Mouse (Mus musculus) MEL (cell line): ENCODE measurements around the gene Glb1l3. TPM values are rescaled to one million over a fixed set of nuclear protein-coding genes. Genes with fewer than 3 reads are reported as not detected.
A peak's percentile ranks its signal among the peaks of the same experiment; 100 is the strongest.

Experiments used
- DNase-seq: peaks from one replicate; pipeline ENCODE4 v3.0.0; 2011; ENCODE audit warnings: low read depth, low spot score
- H3K27ac ChIP-seq: 2 replicates; pipeline ENCODE4 v1.5.1; 2012; ENCODE audit warnings: low read depth, mild to moderate bottlenecking, control low read depth, low read length, moderate library complexity; ENCODE audit not compliant: control insufficient read depth
- H3K27me3 ChIP-seq, 2 experiments: fragments of 150-350 bp in 1 of 2; sonication (generic) in 1 of 2; 2 replicates each; pipeline ENCODE4 v1.6.1; 2012; ENCODE audit warnings: low read length in 2 of 2, mild to moderate bottlenecking in 2 of 2, improper control_type of control experiment in 1 of 2, moderate library complexity in 1 of 2; ENCODE audit not compliant: insufficient read depth in 2 of 2, control insufficient read depth in 1 of 2
- H3K36me3 ChIP-seq, 2 experiments: 2 replicates each; pipeline ENCODE4 v1.6.1; 2012 to 2014; ENCODE audit warnings: low read length in 2 of 2, improper control_type of control experiment in 1 of 2, inconsistent platforms in 1 of 2, mild to moderate bottlenecking in 1 of 2; ENCODE audit not compliant: insufficient read depth in 2 of 2, control insufficient read depth in 1 of 2
- H3K4me1 ChIP-seq, 2 experiments: fragments of 150-350 bp in 1 of 2; sonication (generic) in 1 of 2; 2 replicates each; pipeline ENCODE4 v1.6.1; 2012; ENCODE audit warnings: low read length in 2 of 2, improper control_type of control experiment in 1 of 2, mild to moderate bottlenecking in 1 of 2; ENCODE audit not compliant: insufficient read depth in 2 of 2, control insufficient read depth in 1 of 2
- H3K4me3 ChIP-seq, 2 experiments: fragments of 150-350 bp in 1 of 2; sonication (generic) in 1 of 2; 2 replicates each; pipeline ENCODE4 v1.5.1; 2012; ENCODE audit warnings: low read depth in 2 of 2, low read length in 2 of 2, mild to moderate bottlenecking in 2 of 2, moderate library complexity in 2 of 2, control low read depth in 1 of 2, improper control_type of control experiment in 1 of 2; ENCODE audit not compliant: control insufficient read depth in 1 of 2, insufficient read depth in 1 of 2
- H3K79me2 ChIP-seq: 2 replicates; pipeline ENCODE4 v1.6.1; 2012; ENCODE audit warnings: mild to moderate bottlenecking, low read length, moderate library complexity; ENCODE audit not compliant: control insufficient read depth, poor library complexity, insufficient read depth
- H3K9ac ChIP-seq: 2 replicates; pipeline ENCODE4 v1.6.1; 2012; ENCODE audit warnings: low read depth, mild to moderate bottlenecking, control low read depth, low read length, moderate library complexity; ENCODE audit not compliant: control insufficient read depth, poor library complexity, severe bottlenecking
- H3K9me3 ChIP-seq: fragments of 150-350 bp; sonication (generic); replicated peaks from 2 replicates; pipeline ENCODE4 v1.6.1; 2012; ENCODE audit warnings: mild to moderate bottlenecking, low read length, improper control_type of control experiment, moderate library complexity; ENCODE audit not compliant: insufficient read depth
- BHLHE40 ChIP-seq: IDR thresholded peaks from 2 replicates; pipeline ENCODE4 v1.6.1; 2012; ENCODE audit warnings: low read depth, mild to moderate bottlenecking, inconsistent platforms, low read length, improper control_type of control experiment, borderline replicate concordance
- CHD1 ChIP-seq: IDR thresholded peaks from 2 replicates; pipeline ENCODE4 v1.6.1; 2012; ENCODE audit warnings: low read depth, mild to moderate bottlenecking, inconsistent platforms, low read length, improper control_type of control experiment
- CTCF ChIP-seq, 3 experiments: IDR thresholded peaks in 2 of 3; conservative IDR thresholded peaks in 1 of 3; 2 replicates each; pipeline ENCODE4 v1.5.1; 2011 to 2012; ENCODE audit warnings: low read length in 3 of 3, low read depth in 2 of 3, mild to moderate bottlenecking in 2 of 3, improper control_type of control experiment in 1 of 3, inconsistent platforms in 1 of 3, mixed read lengths in 1 of 3, moderate library complexity in 1 of 3; ENCODE audit not compliant: control insufficient read depth in 1 of 3, insufficient read depth in 1 of 3, poor library complexity in 1 of 3, severe bottlenecking in 1 of 3
- ELF1 ChIP-seq: IDR thresholded peaks from 2 replicates; pipeline ENCODE4 v1.6.1; 2014; ENCODE audit warnings: low read depth, mild to moderate bottlenecking, inconsistent platforms, low read length, improper control_type of control experiment, moderate library complexity
- EP300 ChIP-seq, 2 experiments: IDR thresholded peaks; 2 replicates each; pipeline ENCODE4 v1.6.1; 2011; ENCODE audit warnings: improper control_type of control experiment in 2 of 2, low read length in 2 of 2, low read depth in 1 of 2, mild to moderate bottlenecking in 1 of 2
- ETS1 ChIP-seq: IDR thresholded peaks from 2 replicates; pipeline ENCODE4 v1.6.1; 2012; ENCODE audit warnings: low read depth, mild to moderate bottlenecking, inconsistent platforms, low read length, improper control_type of control experiment, moderate library complexity
- GABPA ChIP-seq: IDR thresholded peaks from 2 replicates; pipeline ENCODE4 v1.6.1; 2012; ENCODE audit warnings: low read depth, mild to moderate bottlenecking, inconsistent platforms, low read length, improper control_type of control experiment, moderate library complexity
- GATA1 ChIP-seq: IDR thresholded peaks from 2 replicates; pipeline ENCODE4 v1.6.1; 2011; ENCODE audit warnings: low read depth, low read length, improper control_type of control experiment
- KAT2A ChIP-seq: conservative IDR thresholded peaks from 2 replicates; pipeline ENCODE4 v1.6.1; 2012; ENCODE audit warnings: low read depth, low read length, improper control_type of control experiment, inconsistent platforms
- MAFK ChIP-seq: IDR thresholded peaks from 2 replicates; pipeline ENCODE4 v1.6.1; 2011; ENCODE audit warnings: low read depth, mild to moderate bottlenecking, low read length, improper control_type of control experiment, borderline replicate concordance
- MAX ChIP-seq: IDR thresholded peaks from 2 replicates; pipeline ENCODE4 v1.6.1; 2011; ENCODE audit warnings: low read length, improper control_type of control experiment
- MAZ ChIP-seq: IDR thresholded peaks from 2 replicates; pipeline ENCODE4 v1.6.1; 2012; ENCODE audit warnings: low read depth, mild to moderate bottlenecking, inconsistent platforms, low read length, improper control_type of control experiment
- MEF2A ChIP-seq: IDR thresholded peaks from 2 replicates; pipeline ENCODE4 v1.6.1; 2014; ENCODE audit warnings: low read depth, mild to moderate bottlenecking, inconsistent platforms, low read length, improper control_type of control experiment; ENCODE audit not compliant: poor library complexity, insufficient replicate concordance, severe bottlenecking; ENCODE audit errors: extremely low read depth
- MXI1 ChIP-seq: IDR thresholded peaks from 2 replicates; pipeline ENCODE4 v1.6.1; 2011; ENCODE audit warnings: mild to moderate bottlenecking, low read depth, low read length, improper control_type of control experiment
- MYB ChIP-seq: IDR thresholded peaks from 2 replicates; pipeline ENCODE4 v1.6.1; 2011; ENCODE audit warnings: mild to moderate bottlenecking, low read depth, low read length, improper control_type of control experiment
- NELFE ChIP-seq: IDR thresholded peaks from 2 replicates; pipeline ENCODE4 v1.6.1; 2011; ENCODE audit warnings: low read depth, low read length, improper control_type of control experiment
- NRF1 ChIP-seq: IDR thresholded peaks from 2 replicates; pipeline ENCODE4 v1.6.1; 2014; ENCODE audit warnings: low read depth, mild to moderate bottlenecking, inconsistent platforms, low read length, improper control_type of control experiment, moderate library complexity; ENCODE audit not compliant: poor library complexity, insufficient read depth, severe bottlenecking
- POLR2A ChIP-seq, 2 experiments: IDR thresholded peaks; 2 replicates each; pipeline ENCODE4 v1.6.1; 2011 to 2012; ENCODE audit warnings: low read length in 2 of 2, mild to moderate bottlenecking in 2 of 2, control low read depth in 1 of 2, improper control_type of control experiment in 1 of 2, low read depth in 1 of 2, moderate library complexity in 1 of 2; ENCODE audit not compliant: control insufficient read depth in 1 of 2, insufficient read depth in 1 of 2, poor library complexity in 1 of 2
- POLR2AphosphoS5 ChIP-seq: IDR thresholded peaks from 2 replicates; pipeline ENCODE4 v1.6.1; 2012; ENCODE audit warnings: low read depth, borderline replicate concordance, mild to moderate bottlenecking, inconsistent platforms, low read length, moderate library complexity, mixed read lengths
- RAD21 ChIP-seq: IDR thresholded peaks from 2 replicates; pipeline ENCODE4 v1.6.1; 2011; ENCODE audit warnings: mild to moderate bottlenecking, low read depth, low read length, improper control_type of control experiment
- SMC3 ChIP-seq: IDR thresholded peaks from 2 replicates; pipeline ENCODE4 v1.6.1; 2011; ENCODE audit warnings: low read depth, low read length, improper control_type of control experiment
- USF1 ChIP-seq: IDR thresholded peaks from 2 replicates; pipeline ENCODE4 v1.6.1; 2014; ENCODE audit warnings: low read depth, mild to moderate bottlenecking, inconsistent platforms, low read length, improper control_type of control experiment, moderate library complexity
- USF2 ChIP-seq, 2 experiments: IDR thresholded peaks; 2 replicates each; pipeline ENCODE4 v1.6.1; 2011 to 2012; ENCODE audit warnings: improper control_type of control experiment in 2 of 2, low read length in 2 of 2, borderline replicate concordance in 1 of 2, inconsistent platforms in 1 of 2, low read depth in 1 of 2, mild to moderate bottlenecking in 1 of 2; ENCODE audit not compliant: insufficient read depth in 1 of 2
- ZC3H11A ChIP-seq: IDR thresholded peaks from 2 replicates; pipeline ENCODE4 v1.6.1; 2012; ENCODE audit warnings: low read depth, mild to moderate bottlenecking, inconsistent platforms, low read length, improper control_type of control experiment
- ZKSCAN1 ChIP-seq: IDR thresholded peaks from 2 replicates; pipeline ENCODE4 v1.6.1; 2012; ENCODE audit warnings: low read depth, mild to moderate bottlenecking, inconsistent platforms, low read length, improper control_type of control experiment, moderate library complexity
- ZMIZ1 ChIP-seq: IDR thresholded peaks from 2 replicates; pipeline ENCODE4 v1.6.1; 2012; ENCODE audit warnings: low read depth, mild to moderate bottlenecking, inconsistent platforms, low read length, improper control_type of control experiment, moderate library complexity
- ZNF384 ChIP-seq: IDR thresholded peaks from 2 replicates; pipeline ENCODE4 v1.6.1; 2012; ENCODE audit warnings: low read depth, mild to moderate bottlenecking, inconsistent platforms, low read length, improper control_type of control experiment
- polyA plus RNA-seq, 2 experiments: library from polyadenylated mRNA; stranded (reverse) in 1 of 2; unstranded in 1 of 2; fragments of >175 nt in 1 of 2; fragments of >200 nt in 1 of 2; gene quantifications; 2 replicates each; pipeline versions ENCODE4 v1.2.1 to v1.2.4; 2012; ENCODE audit warnings: low replicate concordance in 2 of 2, low read depth in 1 of 2; ENCODE audit not compliant: insufficient read length in 2 of 2, insufficient read depth in 1 of 2, missing spikeins in 1 of 2
- total RNA-seq: library from RNA; depleted of rRNA; stranded (reverse); fragments of 300-350 nt; gene quantifications from 2 replicates; pipeline ENCODE4 v1.2.3, GENCODE M21; 2012

The Glb1l3 gene
- total and polyA plus RNA-seq, 3 experiments: not detected

DNA sequence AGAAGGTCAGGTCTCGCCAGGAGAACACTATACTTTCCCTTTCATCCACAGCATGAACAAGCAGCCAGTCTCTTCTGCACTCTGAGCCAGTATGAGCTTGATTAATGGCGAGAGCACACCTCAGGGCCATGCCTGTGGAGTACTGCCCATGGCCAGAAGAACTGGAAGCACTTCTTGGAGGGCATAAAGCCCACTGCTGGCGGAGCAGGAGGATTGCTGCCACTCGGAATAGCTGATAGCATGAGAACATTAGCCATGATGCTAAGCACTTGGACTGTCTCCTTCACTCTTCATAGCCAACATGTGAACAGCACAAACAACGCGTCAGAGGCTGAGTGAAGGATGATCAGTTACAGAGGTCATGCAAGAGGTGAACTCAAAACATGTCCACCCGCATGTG lies 82.3 kb downstream of the Glb1l3 start:
- Histone ChIP-seq H3K79me2 (no peaks in the 10 kb centered on the region; the same call in 1 of the 2 replicates), H3K36me3 (no peaks in the 10 kb centered on the region), H3K4me1 (no peaks in the 10 kb centered on the region), H3K27me3 (no peaks in the 10 kb centered on the region), H3K4me3 (no peak overlapping the region), H3K9ac (no peak overlapping the region), H3K9me3 (no peaks in the 10 kb centered on the region)
- no peak for DNase-seq
- no peak for TF ChIP-seq CTCF (IDR thresholded peaks at IDR 0.05 in 2 of 3, conservative IDR thresholded peaks at IDR 0.05 in 1 of 3; ENCODE audit: control insufficient read depth in 1 of 3, insufficient read depth in 1 of 3, low read depth in 2 of 3, low read length in 3 of 3, poor library complexity in 1 of 3, severe bottlenecking in 1 of 3)
- no peak for TF ChIP-seq NELFE
- no peak for TF ChIP-seq MAX
- TF ChIP-seq KAT2A: no peak
- no peak for TF ChIP-seq ZMIZ1
- no peak for TF ChIP-seq EP300 (IDR thresholded peaks at IDR 0.05; ENCODE audit: low read depth in 1 of 2, low read length in 2 of 2)
- TF ChIP-seq USF2 (IDR thresholded peaks at IDR 0.05; ENCODE audit: borderline replicate concordance in 1 of 2, insufficient read depth in 1 of 2, low read depth in 1 of 2, low read length in 2 of 2): no peak
- TF ChIP-seq ETS1: no peak
- no peak for TF ChIP-seq BHLHE40
- TF ChIP-seq MXI1: no peak
- no peak for TF ChIP-seq ZKSCAN1
- no peak for TF ChIP-seq MYB
- no peak for TF ChIP-seq MAFK
- no peak for TF ChIP-seq MAZ
- TF ChIP-seq USF1: no peak
- TF ChIP-seq NRF1: no peak
- no peak for TF ChIP-seq ZNF384
- TF ChIP-seq GATA1: no peak
- no peak for TF ChIP-seq CHD1
- TF ChIP-seq POLR2AphosphoS5: no peak
- TF ChIP-seq, all 39 proteins: peak for 0
- H3K27ac ChIP-seq: no peak overlapping the region

DNA sequence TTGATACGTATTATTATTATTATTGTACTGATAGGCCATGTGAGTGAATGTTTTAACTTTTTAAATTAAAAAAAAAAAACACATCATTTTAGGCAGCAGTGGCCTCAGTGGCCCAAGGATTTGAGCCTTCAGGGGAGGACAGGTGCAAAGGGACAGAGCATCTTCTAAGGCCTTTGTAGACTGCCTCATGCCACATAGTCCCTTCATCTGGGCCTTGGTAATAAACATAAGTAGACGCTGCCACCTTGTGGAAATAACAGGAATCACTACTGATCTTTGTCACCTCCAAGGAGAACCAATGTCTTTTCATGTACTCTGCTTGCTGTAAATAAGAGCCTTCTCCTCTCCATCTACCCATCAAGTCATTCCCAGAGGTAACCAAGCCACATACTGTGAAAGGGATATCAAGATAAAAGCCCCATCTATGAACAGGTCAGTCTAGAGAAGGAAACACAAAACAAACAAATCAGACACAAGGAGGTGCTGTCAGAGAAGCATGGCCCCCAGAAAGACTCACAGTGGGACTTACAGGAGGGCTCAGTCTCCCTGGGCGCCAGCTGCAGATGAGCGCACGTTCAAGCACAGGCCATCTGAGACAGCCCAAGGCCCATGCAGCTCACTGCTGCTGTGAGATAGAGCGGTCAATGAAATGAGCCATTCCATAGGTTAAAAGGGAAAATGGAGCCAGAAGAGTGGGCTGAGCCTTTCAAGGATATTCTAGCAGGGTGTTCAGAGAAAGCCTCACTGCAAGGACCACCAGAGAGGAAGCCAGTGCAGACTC lies 84.4 kb downstream of the Glb1l3 start:
- Histone ChIP-seq H3K27ac (no peak overlapping the region), H3K9me3 (no peaks in the 10 kb centered on the region), H3K36me3 (no peaks in the 10 kb centered on the region), H3K27me3 (no peaks in the 10 kb centered on the region), H3K79me2 (no peaks in the 10 kb centered on the region; the same call in 1 of the 2 replicates), H3K4me3 (no peak overlapping the region), H3K4me1 (no peaks in the 10 kb centered on the region), H3K9ac (no peak overlapping the region)
- DNase-seq: peak; percentile 46
- no peak for TF ChIP-seq MAZ
- peak; percentile 58 for TF ChIP-seq SMC3
- peak; percentile 66 for TF ChIP-seq RAD21
- no peak for TF ChIP-seq ZKSCAN1
- TF ChIP-seq MAFK: no peak
- TF ChIP-seq ELF1: no peak
- TF ChIP-seq ZC3H11A: no peak; the same call in 1 of the 2 replicates
- TF ChIP-seq CTCF (IDR thresholded peaks at IDR 0.05 in 2 of 3, conservative IDR thresholded peaks at IDR 0.05 in 1 of 3; ENCODE audit: control insufficient read depth in 1 of 3, insufficient read depth in 1 of 3, low read depth in 2 of 3, low read length in 3 of 3, poor library complexity in 1 of 3, severe bottlenecking in 1 of 3): peak; percentile 29 to 61 (median 34); a peak in 5 of 6 replicates
- no peak for TF ChIP-seq GABPA
- TF ChIP-seq MEF2A: no peak
- no peak for TF ChIP-seq POLR2A (IDR thresholded peaks at IDR 0.05; ENCODE audit: control insufficient read depth in 1 of 2, insufficient read depth in 1 of 2, low read depth in 1 of 2, low read length in 2 of 2, poor library complexity in 1 of 2)
- TF ChIP-seq, all 39 proteins: peak for 3
